Mouse (Mus musculus): Measurements from ENCODE around the gene Dsp.

- no peak for TF ChIP-seq POLR2A (IDR thresholded peaks at IDR 0.05; ENCODE audit: borderline replicate concordance, insufficient read depth, low read length)
- no peak for TF ChIP-seq CTCF (IDR thresholded peaks at IDR 0.05; ENCODE audit: borderline replicate concordance, insufficient read depth, low read depth, low read length)
These were observed 23.4 kb upstream of the Dsp start for GRCm38 (mm10) chr13:38127683-38128082.

All from cerebellum, adult 2 months (tissue).